Mouse (Mus musculus) cerebellum, adult 11 months (tissue): ENCODE data around the gene Piezo1.
A peak's percentile ranks its signal among the peaks of the same experiment; 100 is the strongest.
"Not testable (repeated sequence)": the region's sequence is repeated elsewhere in the genome, so short reads cannot be mapped to it uniquely, and the experiment has no call there.

Experiments
- DNase-seq: peaks from one replicate; pipeline ENCODE4 v3.0.0; 2022

The Piezo1 gene

GRCm38 (mm10) chr8:122551265-122552051 lies at the start of gene Piezo1:
Gene Piezo1, minus strand, starts transcription at chr8:122551329.
- DNase-seq, result peak; percentile 47

DNA sequence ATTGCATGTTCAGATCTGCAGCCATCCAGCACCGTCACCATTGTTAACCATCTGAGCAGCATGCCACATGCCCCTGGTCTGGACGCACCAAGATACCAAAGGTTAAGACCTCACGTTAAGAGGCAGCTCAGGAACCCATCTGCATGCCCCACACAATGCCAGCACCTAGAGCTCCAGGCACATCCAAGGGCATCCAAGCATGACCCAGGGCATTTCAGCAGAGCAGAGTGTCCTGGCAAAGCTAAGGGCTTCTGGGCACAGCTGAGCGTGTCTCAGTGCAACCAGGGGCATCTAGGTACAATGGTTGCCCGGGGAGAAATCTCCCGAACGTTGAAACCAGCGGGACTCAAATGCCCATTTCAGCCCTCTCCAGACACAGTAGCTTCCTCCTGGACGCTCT lies 49.5 kb upstream of the Piezo1 start:
- DNase-seq, result no peak

DNA sequence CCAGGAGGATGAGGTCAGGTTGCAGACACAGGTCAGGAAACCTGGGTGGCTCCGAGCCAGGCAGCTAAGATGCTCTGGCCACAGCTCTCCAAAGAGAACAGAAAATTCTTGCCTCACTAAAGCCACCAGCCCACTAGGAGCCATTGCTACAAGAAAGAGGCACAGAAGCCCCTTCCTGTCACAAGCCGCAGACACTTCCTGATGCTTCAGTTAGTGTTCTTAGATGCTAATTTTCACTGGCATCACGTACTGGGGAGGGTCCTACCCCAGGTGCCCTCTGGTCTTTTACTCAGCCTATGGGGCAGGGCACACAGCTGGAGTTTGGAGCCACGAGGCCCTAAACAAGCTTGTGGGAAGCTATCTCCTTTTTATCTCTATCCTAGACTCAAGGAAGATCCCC lies 44.9 kb upstream of the Piezo1 start:
- no peak for DNase-seq

DNA sequence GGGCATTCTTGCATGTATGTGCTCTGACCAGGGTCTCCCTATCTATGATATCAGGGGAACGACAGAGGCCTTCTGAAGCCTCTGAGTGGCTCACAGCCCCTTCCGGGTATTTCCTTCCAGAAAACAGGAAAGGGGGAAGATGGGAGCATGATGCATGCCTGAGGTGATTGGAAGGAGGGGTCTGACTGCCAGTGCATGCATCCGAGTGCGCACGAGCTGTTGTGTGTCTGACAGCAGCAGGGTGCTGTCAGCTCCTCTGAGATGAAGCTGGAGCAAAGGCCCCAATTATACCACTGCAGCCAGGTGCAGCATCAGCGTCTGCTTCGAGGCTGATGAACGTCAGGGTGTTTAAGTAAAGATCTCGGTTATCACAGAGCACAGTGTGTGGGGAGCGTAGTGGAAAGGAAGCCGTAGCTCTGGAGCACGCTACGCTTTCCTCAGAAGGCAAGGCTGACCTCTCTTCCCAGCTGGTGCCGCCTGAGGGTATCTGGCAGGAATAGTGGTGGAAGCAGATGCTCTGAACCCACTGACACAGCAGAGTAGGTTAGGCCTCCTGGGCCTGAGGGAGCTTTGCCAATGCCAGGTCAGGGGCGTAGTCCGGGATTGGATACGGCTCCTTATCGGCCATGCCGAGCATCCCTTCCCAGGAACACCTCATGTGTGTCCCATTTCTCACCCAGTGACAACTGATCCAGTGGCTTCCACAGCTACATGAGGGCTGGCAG lies 42.8 kb upstream of the Piezo1 start:
- peak; percentile 56 for DNase-seq

GRCm38 (mm10) chr8:122593240-122593639 lies 42.1 kb upstream of the Piezo1 start:
- DNase-seq, result no peak

DNA sequence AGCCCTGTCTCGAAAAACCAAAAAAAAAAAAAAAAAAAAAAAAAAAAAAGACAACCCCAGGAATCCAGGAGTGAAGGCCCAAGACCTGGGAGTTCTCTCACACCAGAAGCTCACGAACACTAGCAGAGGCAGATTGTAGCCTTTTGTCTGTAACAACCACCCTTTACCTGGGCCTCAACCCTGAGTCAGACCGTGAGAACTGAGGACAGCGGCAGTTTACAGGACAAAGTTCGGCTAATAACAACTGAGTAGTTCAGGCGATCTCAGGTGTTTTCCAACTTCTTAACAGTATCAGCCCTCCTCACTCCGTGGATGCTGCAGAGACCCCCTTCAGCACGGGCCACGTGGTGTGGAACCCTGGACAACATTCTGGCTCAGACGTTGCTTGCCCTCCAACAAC lies 35.6 kb upstream of the Piezo1 start:
- DNase-seq, result no peak

GRCm38 (mm10) chr8:122586171-122586570 lies 35.0 kb upstream of the Piezo1 start:
- DNase-seq, result no peak

DNA sequence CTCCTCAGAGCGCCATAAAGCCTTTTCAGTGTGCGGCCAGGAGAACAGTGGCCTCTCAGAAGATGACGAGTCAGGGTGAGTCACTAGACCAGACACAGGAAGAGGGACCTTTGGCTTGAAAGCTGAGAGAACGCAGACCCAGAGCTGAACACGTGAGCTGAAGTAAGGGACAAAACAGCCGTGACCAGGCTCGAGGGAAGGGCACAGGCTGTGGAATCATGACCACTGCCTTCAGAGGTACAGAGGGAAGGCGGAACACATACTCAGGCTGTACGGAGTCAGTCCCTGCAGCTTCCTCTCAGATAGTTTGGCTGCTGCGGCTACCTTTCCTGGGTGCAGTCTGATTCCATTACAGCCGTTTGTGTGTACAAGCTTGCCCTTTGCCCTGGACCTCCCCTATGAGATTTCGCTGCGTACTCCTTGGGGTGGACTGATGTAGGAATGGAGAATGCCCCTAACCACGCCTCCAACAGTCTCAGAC lies 34.3 kb upstream of the Piezo1 start:
- no peak for DNase-seq

DNA sequence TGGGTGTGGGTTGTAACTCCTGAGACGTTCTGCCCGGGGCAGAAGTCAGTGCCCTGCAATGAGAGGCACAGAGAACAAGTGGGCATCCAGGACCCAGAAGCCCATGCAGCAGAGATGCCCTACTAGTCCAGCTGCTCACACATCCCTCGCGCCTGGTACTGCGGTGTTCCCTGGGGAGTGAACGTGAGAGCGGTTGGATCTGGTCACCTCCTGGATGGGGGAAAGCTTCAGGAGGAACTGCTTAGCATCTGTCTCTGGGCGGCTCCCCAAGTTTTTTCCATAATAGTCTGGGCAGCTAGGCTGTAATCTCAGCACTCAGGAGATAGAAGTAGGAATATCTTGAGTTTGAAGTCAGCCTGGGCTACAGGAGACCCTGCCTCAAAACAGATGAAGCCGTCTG lies 33.9 kb upstream of the Piezo1 start:
- DNase-seq, result no peak

DNA sequence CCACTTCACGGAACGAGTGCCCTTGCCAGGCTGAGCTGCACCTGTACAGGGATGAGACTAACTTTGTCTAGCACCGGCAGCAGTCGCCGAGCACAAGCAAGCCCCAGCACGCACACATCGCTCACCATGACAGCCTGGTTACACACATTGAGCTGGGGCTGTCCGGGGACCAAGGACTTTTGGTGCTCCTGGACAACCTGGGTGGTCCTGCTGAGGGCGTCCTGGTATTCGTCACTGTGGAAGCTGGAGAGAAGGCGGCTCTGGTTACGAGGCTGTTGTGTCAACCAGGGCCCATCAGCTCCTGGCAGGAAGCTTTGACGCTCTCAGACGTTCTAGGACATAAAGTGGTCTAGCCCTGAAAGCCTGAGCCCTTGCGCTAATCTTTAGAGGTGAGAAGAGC lies 29.8 kb upstream of the Piezo1 start:
- DNase-seq, result no peak

- DNase-seq, result no peak
Measured at GRCm38 (mm10) chr8:122579196-122579595, 28.1 kb upstream of the Piezo1 start.

DNA sequence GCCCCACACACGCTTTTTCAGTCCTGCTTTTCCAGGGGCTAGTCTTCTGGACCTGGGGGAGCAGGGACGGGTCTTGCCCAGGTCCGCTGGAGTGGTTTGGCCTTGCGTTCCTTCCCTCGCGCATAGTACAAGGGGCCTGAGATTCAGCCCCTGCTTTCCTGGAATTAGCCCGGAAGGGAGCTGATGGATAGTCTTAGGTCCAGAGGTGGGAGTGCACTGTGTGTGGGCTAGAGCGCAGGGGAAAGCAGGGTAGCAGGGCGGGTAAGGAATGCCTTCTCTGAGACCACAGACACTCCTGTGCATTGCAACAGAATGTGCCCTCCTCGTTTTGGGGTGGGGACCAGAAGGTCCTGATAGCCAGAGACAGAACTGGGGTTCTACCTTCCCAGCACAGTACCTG lies 26.0 kb upstream of the Piezo1 start:
- DNase-seq, result no peak

GRCm38 (mm10) chr8:122576648-122577022 lies 25.5 kb upstream of the Piezo1 start, which contains the start of gene Aprt:
Gene Aprt, minus strand, starts transcription at chr8:122576909.
- peak; percentile 95 for DNase-seq

DNA sequence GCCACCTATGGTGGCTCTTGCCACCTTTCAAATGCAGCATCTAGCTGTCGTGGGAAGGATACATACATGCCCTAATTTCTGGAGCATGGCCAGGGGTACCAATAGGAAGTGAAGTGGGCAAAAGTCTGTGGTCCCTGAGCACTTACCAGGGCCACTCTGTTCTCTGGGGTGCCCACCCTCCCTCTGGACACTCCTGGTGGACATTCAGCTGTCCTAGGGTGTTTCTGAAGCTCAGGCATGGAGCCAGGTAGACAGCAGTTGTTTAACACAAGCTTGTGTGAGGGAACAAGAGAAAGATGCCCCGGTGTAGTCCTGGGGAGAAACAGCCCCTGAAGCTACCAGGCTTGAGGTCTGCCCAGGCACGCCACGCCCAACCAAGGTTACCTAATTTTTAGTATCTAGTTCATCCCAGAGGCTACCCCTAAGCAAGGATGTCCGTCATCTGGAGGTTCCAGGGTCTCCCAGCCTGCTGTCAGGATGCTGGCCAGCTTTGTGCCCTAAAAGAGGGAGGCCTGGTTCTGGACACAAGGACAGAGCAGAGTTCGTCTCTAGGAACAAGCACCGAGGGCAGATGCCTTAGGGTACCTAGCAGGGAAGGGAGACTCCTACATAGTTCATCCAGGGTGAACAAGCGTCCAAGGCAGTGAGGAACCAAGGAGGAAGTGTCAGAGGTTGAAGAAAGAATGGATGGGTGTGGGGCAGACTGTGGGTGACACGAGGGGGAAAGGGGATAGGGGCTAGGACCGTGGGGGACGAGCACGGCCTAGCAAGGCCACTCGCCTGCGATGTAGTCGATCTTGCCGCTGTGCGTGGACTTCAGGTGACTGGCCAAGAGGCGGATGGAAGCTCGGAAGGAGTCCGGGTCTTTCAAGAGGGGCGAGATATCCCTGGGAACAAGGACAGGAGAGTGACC lies 24.9 kb upstream of the Piezo1 start:
- no peak for DNase-seq

DNA sequence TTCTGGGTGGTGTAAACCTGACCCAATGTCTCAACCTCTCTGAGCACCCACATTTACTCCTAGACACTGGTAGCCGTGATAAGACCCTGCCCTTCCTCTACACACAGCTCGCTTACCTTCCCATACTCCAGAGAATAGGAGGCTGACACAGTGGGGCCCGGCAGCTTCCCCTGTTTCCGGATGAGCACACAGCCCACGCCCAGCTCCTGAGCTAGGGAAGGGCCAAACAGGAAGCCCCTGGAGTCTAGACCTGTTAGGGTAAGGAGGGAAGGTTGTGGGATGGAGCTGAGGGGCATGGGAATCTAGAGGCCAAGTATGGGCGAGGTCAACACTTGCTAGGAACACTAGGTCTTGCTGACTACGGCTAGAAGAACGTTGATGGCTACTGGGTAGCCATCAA lies 24.2 kb upstream of the Piezo1 start:
- no peak for DNase-seq

- DNase-seq, result no peak
Measured at GRCm38 (mm10) chr8:122574667-122575251, 23.6 kb upstream of the Piezo1 start.

- no peak for DNase-seq
Measured at GRCm38 (mm10) chr8:122574264-122574663, 23.1 kb upstream of the Piezo1 start.

DNA sequence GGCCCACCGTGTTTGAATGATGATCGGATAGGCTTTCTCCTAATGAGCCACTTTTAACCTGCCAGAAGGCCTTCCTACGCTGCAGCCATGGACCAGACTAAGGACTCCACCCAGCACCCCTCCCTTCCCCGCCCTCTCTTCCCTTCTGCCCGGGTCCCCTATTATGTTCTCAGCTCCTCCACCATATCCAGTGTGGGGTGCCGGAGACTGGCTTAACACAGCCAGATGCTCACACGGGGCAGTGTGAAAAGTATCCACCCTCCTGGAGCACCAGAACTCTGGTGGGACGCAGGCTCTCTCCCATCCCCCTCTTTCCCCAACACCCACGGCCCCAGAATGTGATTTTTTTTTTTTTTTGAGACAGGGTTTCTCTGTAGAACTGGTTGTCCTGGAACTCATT lies 22.4 kb upstream of the Piezo1 start:
- DNase-seq, result no peak

- not testable (repeated sequence) for DNase-seq
Measured at GRCm38 (mm10) chr8:122573176-122573575, 22.0 kb upstream of the Piezo1 start.

- no peak for DNase-seq
Measured at GRCm38 (mm10) chr8:122572751-122573150, 21.6 kb upstream of the Piezo1 start.

GRCm38 (mm10) chr8:122571750-122572267 lies 20.7 kb upstream of the Piezo1 start:
- DNase-seq, result no peak

DNA sequence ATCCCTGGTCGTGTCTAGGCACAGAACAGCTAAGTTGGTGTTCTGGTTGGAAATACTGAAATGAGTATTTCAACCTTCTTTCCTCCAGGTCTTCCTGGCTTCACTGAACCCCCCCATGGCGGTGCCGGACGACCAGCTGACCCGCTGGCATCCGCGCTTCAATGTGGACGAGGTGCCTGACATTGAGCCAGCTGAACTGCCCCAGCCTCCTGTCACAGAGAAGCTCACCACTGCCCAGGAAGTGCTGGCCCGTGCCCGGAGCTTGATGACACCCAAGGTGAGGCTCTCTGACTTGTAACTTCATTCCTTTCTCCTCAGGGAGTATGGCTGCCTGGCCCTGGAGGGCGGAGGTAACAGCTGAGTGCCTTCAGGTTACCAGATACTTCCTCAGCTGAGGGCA lies 20.0 kb upstream of the Piezo1 start:
- peak; percentile 70 for DNase-seq

DNA sequence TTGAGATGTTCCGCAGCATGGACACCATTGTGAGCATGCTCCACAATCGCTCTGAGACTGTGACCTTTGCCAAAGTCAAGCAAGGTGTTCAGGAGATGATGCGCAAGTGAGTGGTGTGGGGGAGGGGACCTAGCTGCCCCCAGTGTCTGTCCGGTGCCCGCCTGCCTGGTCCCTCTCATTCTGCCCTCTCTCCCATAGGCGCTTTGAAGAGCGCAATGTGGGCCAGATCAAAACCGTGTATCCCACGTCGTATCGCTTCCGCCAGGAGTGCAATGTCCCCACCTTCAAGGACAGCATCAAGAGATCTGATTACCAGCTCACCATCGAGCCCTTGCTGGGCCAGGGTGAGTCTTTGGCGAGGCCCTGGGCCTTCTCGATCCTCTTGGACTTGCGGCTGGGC lies 18.9 kb upstream of the Piezo1 start:
- no peak for DNase-seq
